Mouse (Mus musculus): ENCODE results near the gene Atp9a.

DNA sequence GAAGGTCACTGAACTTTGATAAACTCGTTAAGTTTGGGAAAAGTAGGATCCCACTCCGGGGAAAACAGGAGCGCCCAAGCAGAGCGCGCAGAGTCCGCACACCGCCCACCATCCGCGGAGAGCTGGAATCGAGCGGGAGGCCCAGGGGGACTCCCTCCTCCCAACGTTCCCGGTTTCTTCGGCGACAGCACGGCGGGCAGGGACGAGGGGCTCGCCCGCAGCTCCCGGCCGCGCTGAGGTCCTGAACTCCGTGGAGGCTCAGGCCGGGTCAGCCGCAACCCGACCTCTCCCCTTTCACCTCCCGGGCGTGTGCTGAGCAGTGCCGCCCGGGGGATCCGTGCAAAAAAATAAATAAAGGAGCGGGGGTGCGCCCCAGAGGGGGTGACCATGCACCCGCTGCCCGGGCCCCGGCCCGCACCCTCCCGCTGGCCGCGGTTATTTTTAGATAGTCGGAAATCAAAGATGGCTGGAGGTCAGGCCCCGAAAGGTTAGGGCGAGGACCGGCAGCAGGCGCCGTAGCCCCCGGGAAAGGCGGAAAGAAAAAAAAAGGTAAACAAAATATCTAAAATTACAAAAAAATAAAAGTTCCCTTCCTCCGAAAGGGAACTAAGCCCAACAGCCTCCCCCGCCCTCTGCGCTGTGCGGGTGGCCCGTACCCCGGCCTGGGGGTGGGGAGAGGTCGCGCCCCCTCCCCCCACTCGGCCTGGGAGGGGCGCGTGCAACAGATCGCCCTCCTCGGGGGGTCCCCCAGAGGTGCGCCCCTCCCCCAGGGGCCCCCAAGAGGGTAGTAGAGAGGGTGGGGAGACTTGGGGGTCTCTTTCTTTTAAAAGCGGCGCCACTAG, 23.7 kb upstream of the Atp9a start:
- TF ChIP-seq POLR2A (IDR thresholded peaks at IDR 0.05; ENCODE audit: insufficient read depth, low read depth, low read length) (no peak), CTCF (IDR thresholded peaks at IDR 0.05; ENCODE audit: insufficient read depth, low read depth, low read length) (no peak)
